Mouse (Mus musculus): Measurements from ENCODE around the gene Gcsh. TPM values are rescaled to one million over a fixed set of nuclear protein-coding genes. Genes with fewer than 3 reads are reported as not detected.

Gene Gcsh
- polyA plus RNA-seq, 1 experiment from 2014 or later: 233 TPM

DNA sequence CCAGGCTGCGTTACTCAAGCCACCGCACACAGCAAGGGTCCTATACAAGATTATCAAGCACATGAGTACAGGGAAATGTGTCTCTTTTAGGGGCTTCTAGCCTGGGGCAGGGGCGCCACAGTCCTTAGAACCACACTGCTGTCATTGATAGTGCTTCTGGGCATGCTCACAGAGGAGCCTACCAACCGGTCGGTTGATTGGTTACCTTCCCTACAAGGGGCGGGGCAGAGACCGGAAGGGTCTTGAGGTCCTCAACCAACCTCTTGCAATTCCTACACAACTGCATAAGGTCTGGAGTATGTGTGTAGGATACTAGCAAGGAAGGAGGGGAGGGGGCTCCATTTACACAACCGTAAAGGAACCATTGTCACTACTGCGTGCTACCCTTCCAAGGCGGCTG, 35.3 kb upstream of the Gcsh start:
- Histone ChIP-seq H3K4me1 (replicated peaks; ENCODE audit: insufficient read depth, low read length) (no peaks in the 10 kb centered on the region), H3K9me3 (replicated peaks; ENCODE audit: low read length) (no peaks in the 10 kb centered on the region), H3K27me3 (ENCODE audit: insufficient read depth, low read length) (no peaks in the 10 kb centered on the region), H3K36me3 (ENCODE audit: insufficient read depth, low read length) (no peaks in the 10 kb centered on the region), H3K27ac (no peak overlapping the region), H3K4me2 (ENCODE audit: low read length) (no peak overlapping the region), H3K4me3 (replicated peaks; ENCODE audit: low read depth, low read length) (no peak overlapping the region), H3K9ac (ENCODE audit: low read depth, low read length) (no peak overlapping the region)
- TF ChIP-seq CTCF (IDR thresholded peaks at IDR 0.05; ENCODE audit: low read depth): no peak
- 96% methylated on average over 10 of the region's 10 CpGs for WGBS
- ATAC-seq (replicated peaks; ENCODE audit: low FRiP score, low read depth) (no peak; the same call in 1 of the 2 replicates), DNase-seq (ENCODE audit: low spot score) (no peak)

DNA sequence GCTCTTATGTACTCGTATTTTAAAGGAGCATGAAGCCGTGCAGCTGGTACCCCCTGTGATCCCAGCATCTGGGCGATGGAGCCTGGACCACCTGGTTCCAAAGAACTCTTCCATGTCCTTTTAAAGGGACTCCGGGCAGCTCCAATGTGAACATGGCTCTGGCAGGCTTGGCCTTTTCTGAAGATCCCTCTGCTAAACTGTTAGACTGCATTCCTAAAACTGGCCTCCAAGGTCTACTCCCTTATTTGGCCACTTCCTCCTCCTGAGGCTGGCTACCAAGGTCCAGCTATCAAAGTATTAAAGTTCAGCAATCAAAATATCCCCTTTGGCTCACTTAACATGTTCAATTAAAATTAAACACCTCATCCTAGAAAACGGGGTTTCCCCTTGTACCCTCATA, 34.3 kb upstream of the Gcsh start:
- no peak for TF ChIP-seq CTCF (IDR thresholded peaks at IDR 0.05; ENCODE audit: low read depth)
- 73% methylated on average over 5 of the region's 5 CpGs for WGBS
- no peak overlapping the region for H3K4me3 ChIP-seq (replicated peaks; ENCODE audit: low read depth, low read length)

GRCm38 (mm10) chr8:117022297-117022993, 29.1 kb upstream of the Gcsh start:
- Histone ChIP-seq H3K27me3 (ENCODE audit: insufficient read depth, low read length) (no peaks in the 10 kb centered on the region), H3K4me1 (replicated peaks; ENCODE audit: insufficient read depth, low read length) (no peaks in the 10 kb centered on the region), H3K9me3 (replicated peaks; ENCODE audit: low read length) (no peaks in the 10 kb centered on the region), H3K36me3 (ENCODE audit: insufficient read depth, low read length) (no peaks in the 10 kb centered on the region), H3K4me2 (ENCODE audit: low read length) (no peak overlapping the region), H3K9ac (ENCODE audit: low read depth, low read length) (no peak overlapping the region), H3K4me3 (replicated peaks; ENCODE audit: low read depth, low read length) (no peak overlapping the region), H3K27ac (no peak overlapping the region)
- ATAC-seq (replicated peaks; ENCODE audit: low FRiP score, low read depth) (no peak), DNase-seq (ENCODE audit: low spot score) (peak; percentile 51)
- peak; percentile 22; the same call in 1 of the 2 replicates for TF ChIP-seq CTCF (IDR thresholded peaks at IDR 0.05; ENCODE audit: low read depth)
- 68% methylated on average over 1 of the region's 1 CpGs for WGBS

More for the DNA sequence above, 34.3 kb upstream of the Gcsh start:
- Histone ChIP-seq H3K27ac (no peak overlapping the region), H3K9me3 (replicated peaks; ENCODE audit: low read length) (no peaks in the 10 kb centered on the region), H3K36me3 (ENCODE audit: insufficient read depth, low read length) (no peaks in the 10 kb centered on the region), H3K4me1 (replicated peaks; ENCODE audit: insufficient read depth, low read length) (no peaks in the 10 kb centered on the region), H3K9ac (ENCODE audit: low read depth, low read length) (no peak overlapping the region), H3K4me2 (ENCODE audit: low read length) (no peak overlapping the region), H3K27me3 (ENCODE audit: insufficient read depth, low read length) (no peaks in the 10 kb centered on the region)
- no peak for ATAC-seq (replicated peaks; ENCODE audit: low FRiP score, low read depth)
- DNase-seq (ENCODE audit: low spot score): no peak

- no peak overlapping the region for H3K4me3 ChIP-seq (replicated peaks; ENCODE audit: low read depth, low read length)
- H3K4me1 ChIP-seq (replicated peaks; ENCODE audit: insufficient read depth, low read length): no peaks in the 10 kb centered on the region
- no peaks in the 10 kb centered on the region for H3K27me3 ChIP-seq (ENCODE audit: insufficient read depth, low read length)
- no peak overlapping the region for H3K27ac ChIP-seq
- H3K9me3 ChIP-seq (replicated peaks; ENCODE audit: low read length): no peaks in the 10 kb centered on the region
- no peak overlapping the region for H3K9ac ChIP-seq (ENCODE audit: low read depth, low read length)
- WGBS: 76% methylated on average over 18 of the region's 18 CpGs
- DNase-seq (ENCODE audit: low spot score): no peak
- ATAC-seq (replicated peaks; ENCODE audit: low FRiP score, low read depth): no peak
- H3K4me2 ChIP-seq (ENCODE audit: low read length): no peak overlapping the region
- H3K36me3 ChIP-seq (ENCODE audit: insufficient read depth, low read length): no peaks in the 10 kb centered on the region
- no peak for TF ChIP-seq CTCF (IDR thresholded peaks at IDR 0.05; ENCODE audit: low read depth)
These were observed 26.3 kb upstream of the Gcsh start for GRCm38 (mm10) chr8:117019323-117020275.

DNA sequence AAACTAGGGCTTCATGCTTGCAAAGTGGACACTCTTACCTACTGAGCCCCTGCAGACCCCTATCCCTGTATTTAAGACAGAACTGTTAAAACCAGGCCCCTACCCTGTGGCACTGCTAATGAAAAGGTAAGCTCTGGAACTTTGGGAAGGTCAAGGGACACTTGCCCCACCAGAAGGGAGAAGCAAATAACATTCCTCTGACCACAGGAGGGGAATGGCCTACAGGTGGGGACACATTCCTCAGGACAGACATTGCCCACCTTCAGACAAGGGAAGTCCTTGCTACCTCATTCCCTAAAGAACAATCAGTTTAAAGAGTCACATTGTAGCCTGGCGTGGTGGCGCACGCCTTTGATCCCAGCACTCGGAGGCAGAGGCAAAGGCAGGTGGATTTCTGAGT, 24.6 kb upstream of the Gcsh start:
- DNase-seq (ENCODE audit: low spot score) (no peak), ATAC-seq (replicated peaks; ENCODE audit: low FRiP score, low read depth) (no peak)
- no peak overlapping the region for H3K27ac ChIP-seq
- no peaks in the 10 kb centered on the region for H3K9me3 ChIP-seq (replicated peaks; ENCODE audit: low read length)
- WGBS: 90% methylated on average over 4 of the region's 4 CpGs
- no peak overlapping the region for H3K9ac ChIP-seq (ENCODE audit: low read depth, low read length)
- no peaks in the 10 kb centered on the region for H3K4me1 ChIP-seq (replicated peaks; ENCODE audit: insufficient read depth, low read length)
- TF ChIP-seq CTCF (IDR thresholded peaks at IDR 0.05; ENCODE audit: low read depth): no peak
- H3K4me3 ChIP-seq (replicated peaks; ENCODE audit: low read depth, low read length): no peak overlapping the region
- H3K4me2 ChIP-seq (ENCODE audit: low read length): no peak overlapping the region
- H3K27me3 ChIP-seq (ENCODE audit: insufficient read depth, low read length): no peaks in the 10 kb centered on the region
- no peaks in the 10 kb centered on the region for H3K36me3 ChIP-seq (ENCODE audit: insufficient read depth, low read length)

- ATAC-seq (replicated peaks; ENCODE audit: low FRiP score, low read depth) (no peak), DNase-seq (ENCODE audit: low spot score) (no peak)
- Histone ChIP-seq H3K4me2 (ENCODE audit: low read length) (no peak overlapping the region), H3K9me3 (replicated peaks; ENCODE audit: low read length) (no peaks in the 10 kb centered on the region), H3K27me3 (ENCODE audit: insufficient read depth, low read length) (no peaks in the 10 kb centered on the region), H3K4me3 (replicated peaks; ENCODE audit: low read depth, low read length) (no peak overlapping the region), H3K27ac (no peak overlapping the region), H3K36me3 (ENCODE audit: insufficient read depth, low read length) (no peaks in the 10 kb centered on the region), H3K9ac (ENCODE audit: low read depth, low read length) (no peak overlapping the region), H3K4me1 (replicated peaks; ENCODE audit: insufficient read depth, low read length) (no peaks in the 10 kb centered on the region)
- WGBS: 62% methylated on average over 8 of the region's 8 CpGs
- TF ChIP-seq CTCF (IDR thresholded peaks at IDR 0.05; ENCODE audit: low read depth): no peak
These were observed 23.7 kb upstream of the Gcsh start for GRCm38 (mm10) chr8:117017006-117017405.
